Mouse (Mus musculus) thymus, adult 2 months (tissue): ENCODE results near the gene Gnpat. TPM values are rescaled to one million over a fixed set of nuclear protein-coding genes. Genes with fewer than 3 reads are reported as not detected.
A peak's percentile ranks its signal among the peaks of the same experiment; 100 is the strongest.

Source experiments
- DNase-seq: peaks from one replicate; pipeline ENCODE4 v3.0.0; 2021
- H3K27ac ChIP-seq: fragments of 200-500 bp; 2 replicates; pipeline ENCODE4 v1.5.1; 2012; ENCODE audit warnings: low read length, control low read depth; ENCODE audit not compliant: control insufficient read depth, insufficient read depth
- H3K27me3 ChIP-seq: fragments of 200-500 bp; 2 replicates; pipeline ENCODE4 v1.6.1; 2012; ENCODE audit warnings: mild to moderate bottlenecking, low read length, moderate library complexity, mixed read lengths; ENCODE audit not compliant: control insufficient read depth, insufficient read depth
- H3K36me3 ChIP-seq: fragments of 200-500 bp; 2 replicates; pipeline ENCODE4 v1.6.1; 2012; ENCODE audit warnings: mild to moderate bottlenecking, low read length, moderate library complexity; ENCODE audit not compliant: control insufficient read depth, insufficient read depth
- H3K4me1 ChIP-seq: fragments of 200-500 bp; replicated peaks from 2 replicates; pipeline ENCODE4 v1.6.1; 2012; ENCODE audit warnings: low read length; ENCODE audit not compliant: control insufficient read depth, insufficient read depth
- H3K4me3 ChIP-seq: fragments of 200-500 bp; 2 replicates; pipeline ENCODE4 v1.5.1; 2012; ENCODE audit warnings: mild to moderate bottlenecking, low read length, control low read depth, moderate library complexity; ENCODE audit not compliant: control insufficient read depth, insufficient read depth
- CTCF ChIP-seq: fragments of 200-500 bp; IDR thresholded peaks from 2 replicates; pipeline ENCODE4 v1.5.1; 2012; ENCODE audit warnings: mild to moderate bottlenecking, control low read depth, low read length, moderate library complexity, borderline replicate concordance; ENCODE audit not compliant: control insufficient read depth, poor library complexity, insufficient read depth; ENCODE audit errors: extremely low read depth
- POLR2A ChIP-seq: fragments of 200-500 bp; IDR thresholded peaks from 2 replicates; pipeline ENCODE4 v1.6.1; 2012; ENCODE audit warnings: mild to moderate bottlenecking, low read length, control low read depth, moderate library complexity; ENCODE audit not compliant: control insufficient read depth, poor library complexity, insufficient read depth; ENCODE audit errors: extremely low read depth
- WGBS: fragments of 180-500 bp; shearing (Covaris S2); methylation state at CpG from one replicate; pipeline ENCODE4 v1.1.7; 2018; 5-methylcytosine and 5-hydroxymethylcytosine counted together
- polyA plus RNA-seq: library from polyadenylated mRNA; depleted of rRNA; stranded (reverse); fragments of >200 nt; gene quantifications from 2 replicates; pipeline ENCODE4 v1.2.3, GENCODE M21; 2012

Gnpat gene
- polyA plus RNA-seq, 1 experiment, result 72.3 TPM

- Histone ChIP-seq H3K27ac (no peak overlapping the region), H3K4me1 (no peaks in the 10 kb centered on the region), H3K4me3 (no peak overlapping the region), H3K36me3 (peaks cover 55% of the 10 kb centered on the region), H3K27me3 (no peaks in the 10 kb centered on the region)
- WGBS, result 97% methylated on average over 7 of the region's 7 CpGs
- TF ChIP-seq CTCF (no peak), POLR2A (no peak)
- DNase-seq, result no peak
Measured at GRCm38 (mm10) chr8:124872081-124872480, 9.2 kb downstream of the Gnpat start.

DNA sequence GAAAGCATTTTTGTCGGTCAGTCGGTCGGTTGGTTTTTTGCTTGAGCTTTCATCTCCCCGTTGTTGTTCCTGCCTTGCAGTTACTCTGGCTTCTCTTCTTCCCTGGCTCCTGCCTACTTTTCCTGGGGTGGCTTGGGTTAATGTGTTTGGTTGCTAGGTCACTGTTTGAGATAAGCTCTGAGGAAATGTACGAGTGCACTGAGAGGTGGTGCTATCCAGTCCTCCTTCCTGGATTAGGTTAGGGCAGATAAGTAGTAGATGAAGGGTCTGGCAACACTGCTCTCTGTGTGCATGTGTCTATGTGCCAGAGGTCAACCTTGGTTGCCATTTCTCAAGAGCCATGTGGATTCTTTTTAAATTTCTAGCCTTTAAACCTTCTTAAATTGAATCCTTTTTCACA, 9.9 kb downstream of the Gnpat start:
- H3K27ac ChIP-seq, result no peak overlapping the region
- H3K36me3 ChIP-seq, result peaks cover 60% of the 10 kb centered on the region
- TF ChIP-seq CTCF, result no peak
- no peak for TF ChIP-seq POLR2A

DNA sequence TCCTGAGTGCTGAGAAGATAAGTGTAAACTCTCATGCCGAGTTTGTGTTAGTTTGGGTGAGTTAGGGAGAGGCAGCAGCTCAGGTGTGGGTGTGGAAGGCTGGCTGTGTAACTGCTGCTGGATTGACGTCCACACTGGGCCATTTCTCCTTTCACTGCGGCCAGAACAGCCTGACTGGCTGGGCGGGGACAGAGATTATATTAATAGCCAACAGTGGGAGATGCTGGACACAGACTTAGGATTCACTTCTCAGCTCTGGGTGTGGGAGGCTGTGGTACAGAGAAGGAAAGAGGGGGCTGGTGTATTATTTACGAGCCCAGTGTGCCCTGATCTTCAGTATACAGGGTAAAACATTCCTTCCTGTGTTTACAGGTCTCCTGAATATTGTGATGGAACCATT, 15.3 kb downstream of the Gnpat start:
- no peaks in the 10 kb centered on the region for H3K27me3 ChIP-seq
- H3K4me1 ChIP-seq, result no peaks in the 10 kb centered on the region
- TF ChIP-seq CTCF (no peak), POLR2A (no peak)
- no peak overlapping the region for H3K27ac ChIP-seq
- no peak overlapping the region for H3K4me3 ChIP-seq
- WGBS, result 94% methylated on average over 5 of the region's 5 CpGs
- no peak for DNase-seq
- peaks cover 80% of the 10 kb centered on the region for H3K36me3 ChIP-seq

More for the DNA sequence above, 9.9 kb downstream of the Gnpat start:
- Histone ChIP-seq H3K4me3 (no peak overlapping the region), H3K27me3 (no peaks in the 10 kb centered on the region), H3K4me1 (no peaks in the 10 kb centered on the region)
- 95% methylated on average over 5 of the region's 5 CpGs for WGBS
- no peak for DNase-seq

GRCm38 (mm10) chr8:124878946-124879526, 16.2 kb downstream of the Gnpat start:
- no peak for DNase-seq
- Histone ChIP-seq H3K27ac (no peak overlapping the region), H3K36me3 (peaks cover 82% of the 10 kb centered on the region), H3K27me3 (no peaks in the 10 kb centered on the region), H3K4me3 (no peak overlapping the region), H3K4me1 (no peaks in the 10 kb centered on the region)
- TF ChIP-seq CTCF (no peak), POLR2A (no peak)
- WGBS, result 93% methylated on average over 10 of the region's 10 CpGs

GRCm38 (mm10) chr8:124888385-124888784, 25.6 kb downstream of the Gnpat start:
- Histone ChIP-seq H3K4me3 (no peak overlapping the region), H3K27me3 (no peaks in the 10 kb centered on the region), H3K27ac (no peak overlapping the region), H3K36me3 (peaks cover 51% of the 10 kb centered on the region), H3K4me1 (no peaks in the 10 kb centered on the region)
- 95% methylated on average over 5 of the region's 5 CpGs for WGBS
- TF ChIP-seq CTCF (no peak), POLR2A (no peak)
- no peak for DNase-seq

- TF ChIP-seq CTCF, result no peak
- H3K36me3 ChIP-seq, result peaks cover 27% of the 10 kb centered on the region
Measured at GRCm38 (mm10) chr8:124892596-124892995, 29.8 kb downstream of the Gnpat start.

GRCm38 (mm10) chr8:124896010-124896631, 33.3 kb downstream of the Gnpat start:
- H3K36me3 ChIP-seq, result peaks cover 17% of the 10 kb centered on the region; the same call in 1 of the 2 replicates
- 93% methylated on average over 26 of the region's 26 CpGs for WGBS
- no peaks in the 10 kb centered on the region for H3K27me3 ChIP-seq
- H3K4me1 ChIP-seq, result peaks cover 20% of the 10 kb centered on the region
- H3K27ac ChIP-seq, result no peak overlapping the region
- DNase-seq, result peak; percentile 6
- TF ChIP-seq CTCF (no peak), POLR2A (no peak)
- peak overlapping the region; percentile 84 for H3K4me3 ChIP-seq

More at GRCm38 (mm10) chr8:124892596-124892995, 29.8 kb downstream of the Gnpat start:
- DNase-seq, result no peak
- WGBS, result 72% methylated on average over 3 of the region's 3 CpGs
- Histone ChIP-seq H3K27me3 (no peaks in the 10 kb centered on the region), H3K4me3 (no peak overlapping the region), H3K27ac (no peak overlapping the region), H3K4me1 (peaks cover 13% of the 10 kb centered on the region)
